Mouse (Mus musculus) right cerebral cortex, adult 2 months (tissue): ENCODE data around the gene Lhx1.

Experiments
- DNase-seq, 2 experiments: peaks; one replicate each; pipeline ENCODE4 v3.0.0; 2021 to 2022; ENCODE audit warnings: low spot score in 2 of 2

Lhx1 gene

GRCm38 (mm10) chr11:84526451-84526850, 1.1 kb upstream of the Lhx1 start:
- DNase-seq: no peak

- no peak for DNase-seq
Observed at GRCm38 (mm10) chr11:84524511-84525270, 644 bp downstream of the Lhx1 start.

- peak in 1 of 2 experiments; percentile 19 for DNase-seq
Observed at GRCm38 (mm10) chr11:84523841-84524510, 1.4 kb downstream of the Lhx1 start.

GRCm38 (mm10) chr11:84523321-84523831, 2.0 kb downstream of the Lhx1 start:
- DNase-seq: no peak

- DNase-seq: peak in 1 of 2 experiments; percentile 30
Observed at GRCm38 (mm10) chr11:84522577-84523320, 2.6 kb downstream of the Lhx1 start.

GRCm38 (mm10) chr11:84521751-84522299, 3.5 kb downstream of the Lhx1 start:
- no peak for DNase-seq

- no peak for DNase-seq
Observed at GRCm38 (mm10) chr11:84521071-84521390, 4.3 kb downstream of the Lhx1 start.

GRCm38 (mm10) chr11:84520269-84521070, 4.9 kb downstream of the Lhx1 start:
- DNase-seq: no peak

- DNase-seq: no peak
Observed at GRCm38 (mm10) chr11:84519576-84520268, 5.6 kb downstream of the Lhx1 start.

- no peak for DNase-seq
Observed at GRCm38 (mm10) chr11:84519036-84519435, 6.3 kb downstream of the Lhx1 start.

GRCm38 (mm10) chr11:84518261-84518660, 7.1 kb downstream of the Lhx1 start:
- no peak for DNase-seq

- DNase-seq: no peak
Observed at GRCm38 (mm10) chr11:84517431-84517830, 7.9 kb downstream of the Lhx1 start.

- no peak for DNase-seq
Observed at GRCm38 (mm10) chr11:84516501-84517240, 8.7 kb downstream of the Lhx1 start.

- peak; percentile 95 for DNase-seq
Observed at GRCm38 (mm10) chr11:84513171-84514116, 11.9 kb downstream of the Lhx1 start, which contains the start of gene Aatf. Gene Aatf, minus strand, starts transcription at chr11:84513522.

GRCm38 (mm10) chr11:84512031-84512430, 13.3 kb downstream of the Lhx1 start:
- DNase-seq: no peak

- no peak for DNase-seq
Observed at GRCm38 (mm10) chr11:84504296-84504695, 21.0 kb downstream of the Lhx1 start.

- DNase-seq: no peak
Observed at GRCm38 (mm10) chr11:84497944-84498343, 27.4 kb downstream of the Lhx1 start.

- DNase-seq: no peak
Observed at GRCm38 (mm10) chr11:84496901-84497300, 28.4 kb downstream of the Lhx1 start.

- no peak for DNase-seq
Observed at GRCm38 (mm10) chr11:84495774-84496173, 29.6 kb downstream of the Lhx1 start.
